Mouse (Mus musculus) B cell, adult 62 days (primary cell): ENCODE measurements around the gene Acsbg2. TPM values are rescaled to one million over a fixed set of nuclear protein-coding genes. Genes with fewer than 3 reads are reported as not detected.

ENCODE experiments used
- total RNA-seq: library from RNA; stranded (reverse); gene quantifications from 4 replicates; pipeline ENCODE4 v1.2.4, GENCODE M21; 2023

Acsbg2 gene
- not detected in 4 replicates for total RNA-seq

DNA sequence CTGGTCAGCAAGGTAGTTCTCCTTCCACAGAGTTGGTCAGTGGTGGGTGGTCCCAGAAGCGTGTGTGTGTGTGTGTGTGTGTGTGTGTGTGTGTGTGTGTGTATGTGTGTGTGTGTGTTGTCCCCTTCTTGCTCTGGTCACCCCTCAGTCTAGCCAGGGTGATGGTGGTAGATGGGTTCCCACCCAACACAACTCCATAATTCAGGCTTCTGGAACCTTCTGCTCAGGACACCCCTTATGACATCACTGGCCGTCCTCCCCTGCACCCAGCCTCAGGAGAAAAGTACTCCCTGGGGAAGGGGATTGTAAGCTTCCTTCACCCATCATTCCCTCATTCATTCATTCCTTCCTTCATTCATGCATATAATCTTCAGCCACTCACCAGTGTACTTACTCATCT, at the start of gene Acsbg2:
Gene Acsbg2, minus strand, starts transcription at position 211 of the 400 bp plus-strand sequence.

DNA sequence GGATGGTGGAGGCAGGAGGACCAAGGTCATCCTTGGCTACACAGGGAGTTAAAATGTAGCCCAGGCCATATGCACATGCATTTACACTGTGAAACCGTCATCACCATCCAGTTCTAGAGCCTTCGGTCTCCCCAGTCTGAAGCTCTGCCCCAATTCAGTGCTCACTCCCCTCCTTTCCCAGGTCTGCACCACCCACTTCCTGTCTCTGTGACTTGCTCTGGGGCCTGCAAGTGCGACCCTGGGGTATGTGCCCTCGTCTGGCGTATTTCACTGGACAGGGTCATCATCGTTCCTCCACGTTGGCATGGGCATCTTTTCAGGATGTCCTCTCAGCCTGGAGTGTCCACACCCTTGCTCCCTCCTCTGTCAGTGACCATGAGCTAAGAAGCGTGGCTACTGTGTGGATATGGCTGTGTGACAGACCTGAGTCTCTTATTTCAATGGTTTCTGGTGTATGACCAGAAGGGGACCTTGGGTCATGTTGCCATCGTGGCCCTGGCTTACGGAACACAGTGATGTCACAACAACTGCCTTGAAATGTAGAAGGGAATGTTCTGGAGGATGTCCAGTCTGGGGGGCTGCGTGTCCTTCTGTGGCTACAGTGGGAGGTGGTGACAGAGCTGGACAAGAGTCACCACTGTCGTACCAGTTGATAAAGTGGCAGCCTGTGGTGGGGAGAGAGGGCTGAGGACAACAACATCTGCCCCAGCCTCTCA, 847 bp upstream of the Acsbg2 start, which contains the start of gene 1700061G19Rik:
Gene 1700061G19Rik, plus strand, starts transcription at position 542 of the 716 bp plus-strand sequence.

DNA sequence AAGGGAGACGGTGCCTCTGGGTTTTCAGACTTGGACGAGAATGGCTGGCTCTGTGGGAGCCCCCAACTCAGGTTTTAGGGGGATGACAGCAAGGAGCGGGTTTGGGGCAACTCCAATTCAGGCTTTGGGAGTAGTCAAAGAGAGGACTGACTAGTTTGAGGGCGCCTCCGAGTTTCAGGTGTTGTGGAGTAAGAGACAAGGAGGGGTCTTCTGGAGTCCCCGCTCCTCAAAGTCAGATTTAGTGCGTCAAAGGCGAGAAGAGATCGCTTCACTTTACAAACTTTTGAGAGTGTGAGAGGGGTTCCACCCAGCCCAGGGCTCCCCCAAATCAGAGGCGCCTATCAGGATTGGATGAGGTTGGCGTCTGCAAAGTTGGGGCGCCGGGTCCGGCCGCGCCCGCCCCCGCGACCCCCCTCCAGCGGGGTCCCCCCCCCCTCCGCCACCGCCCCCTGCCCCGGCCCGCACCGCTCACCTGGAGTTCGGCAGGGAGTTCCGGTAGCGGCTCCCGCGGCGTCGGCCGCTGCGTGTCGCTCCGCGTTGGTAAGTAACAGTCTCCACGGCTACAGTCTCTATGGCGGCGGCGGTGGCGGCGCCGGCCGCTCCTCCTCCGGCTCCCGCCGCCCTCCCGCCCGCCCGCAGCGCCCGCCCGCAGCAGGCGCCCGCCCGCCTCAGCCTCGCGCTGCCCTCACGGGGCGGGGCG, 43.7 kb downstream of the Acsbg2 start, which contains the start of gene Rfx2:
Gene Rfx2, minus strand, starts transcription at position 603 of the 700 bp plus-strand sequence.

Other genes with a start within 250 kb of the Acsbg2 start
- 58.1 to 63.6 TPM (median 61.4 TPM) in 4 replicates for gene Lonp1, start 247.6 kb downstream of the Acsbg2 start, total RNA-seq
- not detected in 4 replicates for gene Catsperd, start 246.3 kb downstream of the Acsbg2 start, total RNA-seq
- gene Ranbp3, start 201.2 kb downstream of the Acsbg2 start, total RNA-seq, result 98.8 to 117 TPM (median 102 TPM) in 4 replicates
- gene Ndufa11, start 156.7 kb downstream of the Acsbg2 start, total RNA-seq, result 41.0 to 65.0 TPM (median 54.5 TPM) in 4 replicates
- 12.0 to 16.4 TPM (median 13.5 TPM) in 4 replicates for gene Vmac, start 156.4 kb downstream of the Acsbg2 start, total RNA-seq
- gene Nrtn, start 116.9 kb downstream of the Acsbg2 start, total RNA-seq, result not detected in 4 replicates
- 73.7 to 85.2 TPM (median 78.0 TPM) in 4 replicates for gene Dus3l, start 109.7 kb downstream of the Acsbg2 start, total RNA-seq
- gene Prr22, start 104.2 kb downstream of the Acsbg2 start, total RNA-seq, result 1.0 to 1.9 TPM (median 1.1 TPM) in 4 replicates
- gene Rfx2, start 43.4 kb downstream of the Acsbg2 start, total RNA-seq, result 10.1 to 14.5 TPM (median 11.7 TPM) in 4 replicates
- gene 1700061G19Rik, start 1.0 kb upstream of the Acsbg2 start, total RNA-seq, result 0.20 TPM in 1 of 4 replicates, not detected in the others
- 35.6 to 40.7 TPM (median 38.2 TPM) in 4 replicates for gene Mllt1, start 61.0 kb upstream of the Acsbg2 start, total RNA-seq
- not detected in 4 replicates for gene Acer1, start 107.7 kb upstream of the Acsbg2 start, total RNA-seq
- 24.2 to 35.2 TPM (median 28.4 TPM) in 4 replicates for gene Clpp, start 115.9 kb upstream of the Acsbg2 start, total RNA-seq
- 10.0 to 14.6 TPM (median 12.5 TPM) in 4 replicates for gene Alkbh7, start 122.9 kb upstream of the Acsbg2 start, total RNA-seq
- not detected in 4 replicates for gene Pspn, start 125.6 kb upstream of the Acsbg2 start, total RNA-seq
- 59.8 to 65.3 TPM (median 63.7 TPM) in 4 replicates for gene Gtf2f1, start 136.8 kb upstream of the Acsbg2 start, total RNA-seq
- gene Gm17949, start 137.0 kb upstream of the Acsbg2 start, total RNA-seq, result not detected in 4 replicates
- 127 to 131 TPM (median 130 TPM) in 4 replicates for gene Khsrp, start 157.1 kb upstream of the Acsbg2 start, total RNA-seq
- not detected in 4 replicates for gene Slc25a41, start 167.2 kb upstream of the Acsbg2 start, total RNA-seq
- 16.9 to 20.3 TPM (median 18.6 TPM) in 4 replicates for gene Crb3, start 184.7 kb upstream of the Acsbg2 start, total RNA-seq
- gene Slc25a23, start 185.4 kb upstream of the Acsbg2 start, total RNA-seq, result 16.8 to 22.0 TPM (median 18.4 TPM) in 4 replicates
- gene Dennd1c, start 204.1 kb upstream of the Acsbg2 start, total RNA-seq, result 137 to 170 TPM (median 149 TPM) in 4 replicates
- gene Tubb4a, start 213.3 kb upstream of the Acsbg2 start, total RNA-seq, result 0.41 to 0.43 TPM (median 0.43 TPM) in 3 of 4 replicates, not detected in the other
- 0.45 to 1.2 TPM (median 0.78 TPM) in 3 of 4 replicates, not detected in the other for gene Tnfsf9, start 230.9 kb upstream of the Acsbg2 start, total RNA-seq